Mouse (Mus musculus): ENCODE results near the gene Acat3.

DNA sequence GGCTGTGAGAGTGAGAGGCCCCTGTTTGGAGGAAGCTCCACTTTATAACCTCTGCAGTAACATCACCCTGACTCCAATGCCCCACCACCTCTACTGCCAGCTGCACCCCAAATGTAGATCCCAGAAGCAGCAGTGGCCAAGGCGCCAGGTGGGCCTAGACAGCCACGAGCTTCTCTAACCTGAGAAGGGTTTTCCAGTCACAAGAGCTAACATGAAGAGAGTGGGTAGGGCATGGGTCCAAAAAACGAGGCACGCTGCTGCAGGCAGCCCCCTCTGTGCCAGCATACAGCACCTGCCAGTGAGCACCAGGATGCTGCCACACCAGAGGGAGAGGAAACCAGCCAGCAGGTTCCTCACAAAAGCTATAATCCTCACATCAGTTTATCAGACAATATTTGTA, 49.3 kb downstream of the Acat3 start:
- TF ChIP-seq EP300 (IDR thresholded peaks at IDR 0.05; ENCODE audit: low read depth) (no peak), CTCF (IDR thresholded peaks at IDR 0.05; ENCODE audit: low read depth) (no peak)

Data from liver, postnatal 0 days (tissue).